Mouse (Mus musculus): ENCODE measurements around the gene Vinac1. TPM values are rescaled to one million over a fixed set of nuclear protein-coding genes. Genes with fewer than 3 reads are reported as not detected.

Gene Vinac1
- total RNA-seq (2014; rRNA removed) (0.23 and 1.4 TPM in 2 replicates), polyA plus RNA-seq (2015; fragmentation: Nextera tagmentation; extraction: Ambion mirVana) (0.16 and 0.24 TPM in 2 replicates)

GRCm38 (mm10) chr2:129047811-129048210, at the start of gene Vinac1:
Vinac1 (minus strand) TSS chr2:129048172.
- H3K4me3 ChIP-seq (ENCODE audit: low read depth, low read length): no peak within 1 kb of the TSS
- WGBS: 74% methylated on average over 8 of the region's 8 CpGs
- H3K27me3 ChIP-seq (ENCODE audit: insufficient read depth, low read length): no peaks in the 10 kb centered on the region
- ATAC-seq (no peak), DNase-seq (no peak)
- H3K9ac ChIP-seq: no peak within 1 kb of the TSS
- TF ChIP-seq CTCF (IDR thresholded peaks at IDR 0.05; ENCODE audit: low read depth): no peak
- H3K36me3 ChIP-seq (ENCODE audit: insufficient read depth): no peaks in the 10 kb centered on the region
- no peak within 1 kb of the TSS for H3K27ac ChIP-seq (ENCODE audit: low read depth, low read length)
- H3K9me3 ChIP-seq (ENCODE audit: low read length): no peaks in the 10 kb centered on the region
- no peak within 1 kb of the TSS for H3K4me2 ChIP-seq (ENCODE audit: low read depth)
- H3K4me1 ChIP-seq (ENCODE audit: insufficient read depth): no peaks in the 10 kb centered on the region

GRCm38 (mm10) chr2:129093926-129094724, 46.2 kb upstream of the Vinac1 start:
- 92% methylated on average over 18 of the region's 18 CpGs for WGBS
- peaks cover 63% of the 10 kb centered on the region for H3K36me3 ChIP-seq (ENCODE audit: insufficient read depth)

GRCm38 (mm10) chr2:129092810-129093209, 44.8 kb upstream of the Vinac1 start:
- H3K4me1 ChIP-seq (ENCODE audit: insufficient read depth): no peaks in the 10 kb centered on the region
- H3K9me3 ChIP-seq (ENCODE audit: low read length): no peaks in the 10 kb centered on the region
- no peak overlapping the region for H3K9ac ChIP-seq
- ATAC-seq (no peak), DNase-seq (no peak)
- TF ChIP-seq CTCF (IDR thresholded peaks at IDR 0.05; ENCODE audit: low read depth): no peak
- H3K4me3 ChIP-seq (ENCODE audit: low read depth, low read length): no peak overlapping the region
- H3K36me3 ChIP-seq (ENCODE audit: insufficient read depth): peaks cover 67% of the 10 kb centered on the region
- H3K27me3 ChIP-seq (ENCODE audit: insufficient read depth, low read length): no peaks in the 10 kb centered on the region
- no peak overlapping the region for H3K4me2 ChIP-seq (ENCODE audit: low read depth)
- 96% methylated on average over 12 of the region's 12 CpGs for WGBS
- H3K27ac ChIP-seq (ENCODE audit: low read depth, low read length): no peak overlapping the region

More at GRCm38 (mm10) chr2:129093926-129094724, 46.2 kb upstream of the Vinac1 start:
- Histone ChIP-seq H3K9me3 (ENCODE audit: low read length) (no peaks in the 10 kb centered on the region), H3K27ac (ENCODE audit: low read depth, low read length) (no peak overlapping the region), H3K27me3 (ENCODE audit: insufficient read depth, low read length) (no peaks in the 10 kb centered on the region), H3K4me1 (ENCODE audit: insufficient read depth) (no peaks in the 10 kb centered on the region), H3K9ac (no peak overlapping the region), H3K4me3 (ENCODE audit: low read depth, low read length) (no peak overlapping the region), H3K4me2 (ENCODE audit: low read depth) (no peak overlapping the region)
- no peak for DNase-seq
- ATAC-seq: no peak
- 0 out of 2 replicates have a peak, but pooled peaks have one; percentile 16 for TF ChIP-seq CTCF (IDR thresholded peaks at IDR 0.05; ENCODE audit: low read depth)

- no peaks in the 10 kb centered on the region for H3K27me3 ChIP-seq (ENCODE audit: insufficient read depth, low read length)
- DNase-seq: no peak
- no peaks in the 10 kb centered on the region for H3K9me3 ChIP-seq (ENCODE audit: low read length)
- H3K9ac ChIP-seq: no peak overlapping the region
- H3K27ac ChIP-seq (ENCODE audit: low read depth, low read length): no peak overlapping the region
- H3K4me2 ChIP-seq (ENCODE audit: low read depth): no peak overlapping the region
- no peak overlapping the region for H3K4me3 ChIP-seq (ENCODE audit: low read depth, low read length)
- ATAC-seq: no peak
- no peaks in the 10 kb centered on the region for H3K4me1 ChIP-seq (ENCODE audit: insufficient read depth)
- no peak for TF ChIP-seq CTCF (IDR thresholded peaks at IDR 0.05; ENCODE audit: low read depth)
- H3K36me3 ChIP-seq (ENCODE audit: insufficient read depth): peaks cover 86% of the 10 kb centered on the region
- WGBS: 60% methylated on average over 4 of the region's 4 CpGs
These were observed 42.4 kb upstream of the Vinac1 start for GRCm38 (mm10) chr2:129090370-129090769.

- no peak overlapping the region for H3K4me3 ChIP-seq (ENCODE audit: low read depth, low read length)
- WGBS: 100% methylated on average over 1 of the region's 1 CpGs
- H3K27me3 ChIP-seq (ENCODE audit: insufficient read depth, low read length): no peaks in the 10 kb centered on the region
- no peak overlapping the region for H3K27ac ChIP-seq (ENCODE audit: low read depth, low read length)
- TF ChIP-seq CTCF (IDR thresholded peaks at IDR 0.05; ENCODE audit: low read depth): no peak
- peaks cover 70% of the 10 kb centered on the region for H3K36me3 ChIP-seq (ENCODE audit: insufficient read depth)
- H3K9ac ChIP-seq: no peak overlapping the region
- no peak overlapping the region for H3K4me2 ChIP-seq (ENCODE audit: low read depth)
- no peaks in the 10 kb centered on the region for H3K4me1 ChIP-seq (ENCODE audit: insufficient read depth)
- H3K9me3 ChIP-seq (ENCODE audit: low read length): no peaks in the 10 kb centered on the region
- ATAC-seq (no peak), DNase-seq (no peak)
These were observed 39.5 kb upstream of the Vinac1 start for GRCm38 (mm10) chr2:129087520-129087919.

GRCm38 (mm10) chr2:129084959-129085358, 37.0 kb upstream of the Vinac1 start:
- no peaks in the 10 kb centered on the region for H3K27me3 ChIP-seq (ENCODE audit: insufficient read depth, low read length)
- no peak for ATAC-seq
- H3K36me3 ChIP-seq (ENCODE audit: insufficient read depth): peaks cover 60% of the 10 kb centered on the region
- peak; percentile 58 for DNase-seq
- no peak overlapping the region for H3K4me3 ChIP-seq (ENCODE audit: low read depth, low read length)
- no peaks in the 10 kb centered on the region for H3K4me1 ChIP-seq (ENCODE audit: insufficient read depth)
- no peak overlapping the region for H3K4me2 ChIP-seq (ENCODE audit: low read depth)
- WGBS: 50% methylated on average over 2 of the region's 2 CpGs
- peak; percentile 74 for TF ChIP-seq CTCF (IDR thresholded peaks at IDR 0.05; ENCODE audit: low read depth)
- H3K9ac ChIP-seq: no peak overlapping the region
- no peak overlapping the region for H3K27ac ChIP-seq (ENCODE audit: low read depth, low read length)
- no peaks in the 10 kb centered on the region for H3K9me3 ChIP-seq (ENCODE audit: low read length)

GRCm38 (mm10) chr2:129083514-129083913, 35.5 kb upstream of the Vinac1 start:
- no peak overlapping the region for H3K27ac ChIP-seq (ENCODE audit: low read depth, low read length)
- H3K4me2 ChIP-seq (ENCODE audit: low read depth): no peak overlapping the region
- H3K9ac ChIP-seq: no peak overlapping the region
- H3K36me3 ChIP-seq (ENCODE audit: insufficient read depth): peaks cover 62% of the 10 kb centered on the region
- H3K4me3 ChIP-seq (ENCODE audit: low read depth, low read length): no peak overlapping the region
- WGBS: 91% methylated on average over 5 of the region's 5 CpGs
- no peak for TF ChIP-seq CTCF (IDR thresholded peaks at IDR 0.05; ENCODE audit: low read depth)
- no peak for ATAC-seq
- H3K4me1 ChIP-seq (ENCODE audit: insufficient read depth): no peaks in the 10 kb centered on the region
- H3K27me3 ChIP-seq (ENCODE audit: insufficient read depth, low read length): no peaks in the 10 kb centered on the region
- no peak for DNase-seq
- no peaks in the 10 kb centered on the region for H3K9me3 ChIP-seq (ENCODE audit: low read length)

All from forebrain, postnatal 0 days (tissue).